Mouse (Mus musculus): Measurements from ENCODE around the gene Rpsa. TPM values are rescaled to one million over a fixed set of nuclear protein-coding genes. Genes with fewer than 3 reads are reported as not detected.

Gene Rpsa
- total RNA-seq, 2 experiments from 2014 or later: 366 to 400 TPM

DNA sequence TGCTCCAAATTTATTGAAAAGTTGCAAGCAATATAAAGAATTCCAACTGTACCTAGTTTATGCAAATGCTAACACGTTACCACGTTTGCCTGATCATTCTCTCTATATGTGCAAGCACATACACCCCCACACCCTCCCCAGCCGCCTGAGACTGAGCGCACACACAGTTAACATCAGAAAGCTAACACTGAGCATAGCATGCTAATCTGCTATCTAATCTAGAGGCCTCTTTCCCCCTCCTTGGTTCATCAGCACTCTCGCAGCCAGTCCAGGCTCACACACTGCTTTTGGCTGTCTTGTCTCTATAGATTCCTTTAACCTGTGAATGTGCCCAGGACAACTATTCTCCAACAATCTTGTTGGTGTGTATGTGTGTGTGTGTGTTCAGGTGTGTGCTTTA, 23.7 kb downstream of the Rpsa start:
- intact Hi-C loops (cut with DNase I): no loop called here
- DNase-seq: no peak

DNA sequence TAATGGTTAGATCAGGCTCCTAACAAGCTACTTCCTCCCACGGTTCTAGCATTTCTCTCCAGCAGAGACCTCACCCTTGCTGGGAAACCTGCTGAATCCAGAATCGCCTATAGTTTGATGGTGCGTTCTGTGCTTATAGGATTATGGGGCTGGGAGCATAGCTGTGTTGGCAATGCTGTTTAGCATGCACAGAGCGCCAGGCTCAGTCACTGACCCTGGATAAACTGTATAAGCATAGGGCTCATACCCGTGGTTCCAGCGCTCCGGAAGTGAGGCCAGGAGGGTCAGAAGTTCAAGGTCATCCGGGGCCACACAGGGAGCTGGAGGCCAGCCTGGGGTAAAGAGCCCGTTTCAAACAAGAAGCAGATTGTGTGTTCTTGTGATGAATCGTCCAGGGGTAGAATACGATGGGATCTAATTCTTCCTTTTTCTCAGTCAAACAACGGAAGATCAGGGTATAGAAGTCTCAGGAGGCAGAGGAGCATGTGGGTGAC, 24.5 kb downstream of the Rpsa start:
- DNase-seq: no peak
- intact Hi-C loops (cut with DNase I): no loop called here

DNA sequence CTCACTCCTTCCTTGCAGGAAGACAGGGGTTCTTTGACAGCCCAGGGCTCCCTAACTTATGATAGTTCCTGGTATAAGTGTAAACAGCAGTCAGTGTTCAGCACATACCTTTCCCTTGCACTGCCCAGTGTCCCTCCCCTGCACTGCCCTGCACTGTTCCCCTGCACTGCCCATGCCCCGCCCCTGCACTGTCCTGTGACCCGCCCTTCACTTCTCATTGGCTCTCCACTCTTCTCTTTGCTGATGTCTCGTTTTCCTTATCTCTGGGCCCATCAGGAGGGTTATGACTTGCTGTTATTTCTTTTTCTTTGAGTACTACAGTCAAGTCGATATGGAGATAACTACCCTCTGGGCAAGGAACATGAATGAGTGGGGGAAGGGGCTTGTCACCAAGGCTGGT, 30.6 kb downstream of the Rpsa start:
- intact Hi-C loops (cut with DNase I): no loop called here
- no peak for DNase-seq

DNA sequence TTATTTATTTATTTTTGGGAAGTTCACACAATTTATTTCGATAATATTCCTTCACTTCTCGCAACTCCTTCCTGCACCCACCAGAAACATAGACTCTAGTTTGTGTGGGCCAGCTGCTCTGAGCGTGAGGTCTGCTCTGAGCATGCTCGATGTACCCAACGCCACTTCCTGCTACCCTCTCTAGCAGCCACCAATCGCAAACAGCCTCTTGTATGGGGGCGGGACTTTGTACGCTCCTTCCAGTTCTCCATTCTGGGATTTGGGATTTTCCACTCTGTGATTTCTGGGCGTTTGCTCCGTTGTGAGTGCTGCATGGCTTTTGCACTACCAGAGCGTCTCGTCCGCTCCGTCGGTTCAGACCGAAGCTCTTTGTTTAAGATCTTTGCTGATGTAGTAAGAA, 36.4 kb downstream of the Rpsa start:
- intact Hi-C loops (cut with DNase I): no loop called here
- DNase-seq: no peak

DNA sequence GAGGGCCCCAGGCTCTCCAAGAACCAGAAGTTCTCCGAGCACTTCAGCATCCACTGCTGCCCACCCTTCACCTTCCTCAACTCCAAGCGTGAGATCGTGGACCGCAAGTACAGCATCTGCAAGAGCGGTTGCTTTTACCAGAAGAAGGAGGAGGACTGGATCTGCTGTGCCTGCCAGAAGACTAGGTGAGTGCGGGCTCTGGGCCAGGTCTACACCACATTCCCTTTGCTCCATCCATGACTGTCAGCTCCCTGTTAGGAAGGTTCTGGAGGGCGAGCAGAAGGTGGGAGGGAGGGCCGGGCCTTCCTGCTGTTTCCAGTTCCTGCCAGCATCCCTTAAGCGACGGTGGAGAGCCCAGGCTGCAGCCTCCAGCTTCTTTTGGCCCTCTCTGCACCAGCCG, 40.3 kb downstream of the Rpsa start:
- intact Hi-C loops (cut with DNase I): no loop called here
- DNase-seq: no peak

DNA sequence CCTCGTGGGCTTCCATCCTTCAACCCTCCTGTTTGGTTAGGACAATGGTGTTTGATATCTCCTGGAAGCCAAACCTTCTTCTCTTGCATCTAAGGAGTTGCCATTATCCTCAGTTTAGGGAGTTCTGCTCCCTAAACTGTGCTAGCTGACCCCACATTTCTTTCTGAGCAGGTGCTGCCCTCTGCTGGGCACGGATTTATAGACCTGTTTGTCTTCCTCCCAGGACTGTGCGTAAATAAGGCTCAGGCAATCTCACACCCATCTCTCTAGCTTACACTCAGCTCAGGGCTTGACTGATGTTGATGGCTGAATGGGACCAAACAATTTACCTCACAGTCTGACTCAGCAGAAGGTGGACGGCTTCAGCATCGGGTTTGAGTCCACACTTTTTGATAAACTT, 43.8 kb downstream of the Rpsa start:
- DNase-seq: peak; percentile 28 to 29
- intact Hi-C loops (cut with DNase I): no loop called here

DNA sequence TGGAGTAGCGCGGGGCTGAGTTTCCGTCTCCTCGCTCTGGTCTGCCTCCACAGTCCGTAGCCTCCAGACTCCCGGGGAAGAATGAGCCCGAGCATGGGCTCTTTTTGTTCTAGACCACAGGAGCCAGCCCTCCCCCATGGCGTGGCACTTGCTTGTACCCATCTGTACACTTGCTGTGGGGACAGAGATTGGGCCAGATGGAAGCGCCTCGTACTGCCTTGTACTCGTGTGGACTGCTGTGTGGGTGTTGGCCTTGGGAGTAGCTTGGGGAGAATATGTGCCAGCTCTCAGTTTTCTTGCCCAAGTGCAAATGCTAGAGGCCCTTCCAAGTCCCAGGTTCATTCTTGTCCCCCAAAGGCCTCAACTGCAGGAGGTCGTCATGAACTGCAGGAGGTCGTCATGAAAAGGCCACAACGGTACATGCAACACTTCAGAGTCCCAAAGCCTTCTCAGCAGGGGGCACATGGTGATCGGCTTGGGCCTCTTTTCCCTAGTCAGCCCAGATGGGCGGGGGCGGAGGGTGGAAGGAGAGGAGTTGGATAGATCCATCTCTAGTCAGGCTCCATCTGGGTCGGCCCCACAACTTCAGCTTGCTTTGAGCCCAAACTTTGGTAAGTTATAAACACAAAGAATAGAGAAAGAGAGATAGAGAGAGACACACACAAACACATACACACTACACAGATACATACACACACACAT, 47.1 kb downstream of the Rpsa start:
- intact Hi-C loops (cut with DNase I): no loop called here
- DNase-seq: no peak

DNA sequence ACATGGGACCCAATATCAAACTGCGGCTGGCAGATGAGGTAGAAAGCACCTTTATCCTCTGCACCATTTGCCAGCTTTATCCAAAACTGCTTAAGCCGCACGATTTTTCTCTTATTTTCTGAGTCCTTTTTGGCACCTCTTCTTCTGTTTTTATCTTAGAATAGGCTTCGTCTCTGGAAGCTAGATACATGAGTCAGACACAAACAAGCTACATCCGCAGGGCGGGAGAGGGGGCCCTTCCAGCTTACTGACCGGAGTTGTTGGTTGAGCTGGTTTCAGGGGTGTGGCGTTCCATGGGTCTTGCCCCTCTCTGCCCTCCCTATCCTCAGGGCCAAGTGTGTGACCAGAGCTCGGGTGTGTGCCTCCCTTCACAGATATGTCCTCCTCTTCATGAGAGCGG, 51.3 kb downstream of the Rpsa start:
- intact Hi-C loops (cut with DNase I): no loop called here

More for the DNA sequence above, 51.3 kb downstream of the Rpsa start:
- no peak for DNase-seq

Other genes starting within 250 kb of the Rpsa start
- gene Wdr48, start 232.8 kb upstream of the Rpsa start, total RNA-seq (2021): 10 to 100 TPM; 11.0 to 12.1 TPM
- gene Gorasp1, start 190.1 kb upstream of the Rpsa start, total RNA-seq (2021): 10 to 100 TPM; 14.5 to 15.3 TPM
- gene Ttc21a, start 190.1 kb upstream of the Rpsa start, total RNA-seq (2021): not detected
- gene Csrnp1, start 143.0 kb upstream of the Rpsa start, total RNA-seq (2021): 10 to 100 TPM in 1 of 2 experiments, 1 to 10 TPM in 1; 3.0 to 11.0 TPM
- 100 to 1,000 TPM in 1 of 2 experiments, 10 to 100 TPM in 1; 96.9 to 125 TPM for gene Xirp1, start 104.1 kb upstream of the Rpsa start, total RNA-seq (2021)
- under 1 TPM; 0.28 to 0.52 TPM for gene Cx3cr1, start 57.8 kb upstream of the Rpsa start, total RNA-seq (2021)
- not detected for gene Ccr8, start 35.6 kb upstream of the Rpsa start, total RNA-seq (2021)
- 1 to 10 TPM; 7.8 to 9.2 TPM for gene Slc25a38, start 17.3 kb upstream of the Rpsa start, total RNA-seq (2021)
- not detected for gene Mobp, start 22.0 kb downstream of the Rpsa start, total RNA-seq (2021)
- under 1 TPM; 0.74 to 0.96 TPM for gene Myrip, start 173.8 kb downstream of the Rpsa start, total RNA-seq (2021)

Data from gastrocnemius, postnatal 36 days (tissue).